Mouse (Mus musculus): ENCODE measurements around the gene Cd300ld5.
"Not testable (repeated sequence)": the region's sequence is repeated elsewhere in the genome, so short reads cannot be mapped to it uniquely, and the experiment has no call there.

Gene Cd300ld5

GRCm38 (mm10) chr11:115049282-115049895 lies 11.8 kb upstream of the Cd300ld5 start:
- peak; percentile 90 for ATAC-seq (ENCODE audit: insufficient number of reproducible peaks, low FRiP score, low TSS enrichment)

DNA sequence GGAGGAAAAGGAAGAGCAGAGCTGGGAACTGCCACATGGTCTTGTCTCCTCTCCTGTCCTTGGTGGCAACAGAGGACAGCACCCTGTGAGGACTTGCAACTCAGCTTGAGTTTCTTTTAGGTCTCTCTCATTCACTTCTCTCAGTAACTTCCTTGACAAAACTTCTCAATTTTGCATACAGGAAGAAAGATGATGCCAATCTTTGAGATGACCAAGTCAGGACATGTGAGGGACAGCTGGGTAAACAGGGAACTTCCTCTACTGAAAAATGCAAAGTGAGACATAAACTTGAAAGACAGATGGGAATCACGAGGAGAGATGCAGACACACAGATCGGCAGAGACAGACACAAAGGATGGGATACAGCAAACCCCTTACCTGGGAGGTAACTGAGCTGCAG lies 10.7 kb upstream of the Cd300ld5 start, which contains the start of gene Cd300ld3:
TSS of gene Cd300ld3 (minus strand) at position 151 of the 400 bp plus-strand sequence.
- no peak for ATAC-seq (ENCODE audit: insufficient number of reproducible peaks, low FRiP score, low TSS enrichment)

DNA sequence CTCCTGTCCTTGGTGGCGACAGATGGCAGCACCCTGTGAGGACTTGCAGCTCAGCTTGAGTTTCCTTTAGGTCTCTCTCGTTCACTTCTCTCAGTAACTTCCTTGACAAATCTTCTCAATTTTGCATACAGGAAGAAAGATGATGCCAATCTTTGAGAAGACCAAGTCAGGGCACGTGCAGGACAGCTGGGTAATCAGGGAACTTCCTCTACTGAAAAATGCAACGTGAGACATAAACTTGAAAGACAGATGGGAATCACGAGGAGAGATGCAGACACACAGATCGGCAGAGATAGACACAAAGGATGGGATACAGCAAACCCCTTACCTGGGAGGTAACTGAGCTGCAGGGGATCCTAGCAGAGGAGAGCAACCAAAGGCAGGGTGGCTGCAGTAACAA lies 10.7 kb downstream of the Cd300ld5 start, which contains the start of gene Cd300ld4:
TSS of gene Cd300ld4 (minus strand) at position 101 of the 400 bp plus-strand sequence.
- not testable (repeated sequence) for ATAC-seq (ENCODE audit: insufficient number of reproducible peaks, low FRiP score, low TSS enrichment)

- not testable (repeated sequence) for ATAC-seq (ENCODE audit: insufficient number of reproducible peaks, low FRiP score, low TSS enrichment)
Measured at GRCm38 (mm10) chr11:115016093-115016492, 21.5 kb downstream of the Cd300ld5 start, which contains the start of gene Cd300ld2. Cd300ld2 (minus strand) TSS chr11:115016193.

- ATAC-seq (ENCODE audit: insufficient number of reproducible peaks, low FRiP score, low TSS enrichment) = no peak
Measured at GRCm38 (mm10) chr11:115004070-115004469, 33.5 kb downstream of the Cd300ld5 start.

- ATAC-seq (ENCODE audit: insufficient number of reproducible peaks, low FRiP score, low TSS enrichment) = no peak
Measured at GRCm38 (mm10) chr11:115001474-115002040, 36.0 kb downstream of the Cd300ld5 start, which contains the start of gene Cd300c2. Cd300c2 (minus strand) TSS chr11:115001880.

DNA sequence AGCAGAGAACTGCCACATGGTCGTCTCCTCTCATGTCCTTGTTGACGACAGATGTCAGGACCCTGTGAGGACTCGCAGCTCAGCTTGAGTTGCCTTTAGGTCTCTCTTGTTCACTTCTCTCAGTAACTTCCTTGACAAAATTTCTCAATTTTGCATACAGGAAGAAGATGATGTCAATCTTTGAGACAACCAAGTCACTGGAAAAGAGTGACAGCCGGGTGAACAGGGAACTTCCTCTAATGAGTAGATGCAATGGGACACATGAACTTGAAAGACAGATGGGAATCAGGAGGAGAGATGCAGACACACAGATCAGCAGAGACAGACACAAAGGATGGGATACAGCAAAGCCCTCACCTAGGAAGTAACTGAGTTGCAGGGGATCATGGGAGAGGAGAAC lies 47.8 kb downstream of the Cd300ld5 start, which contains the start of gene Cd300ld:
TSS of gene Cd300ld (minus strand) at position 130 of the 400 bp plus-strand sequence.
- no peak for ATAC-seq (ENCODE audit: insufficient number of reproducible peaks, low FRiP score, low TSS enrichment)

DNA sequence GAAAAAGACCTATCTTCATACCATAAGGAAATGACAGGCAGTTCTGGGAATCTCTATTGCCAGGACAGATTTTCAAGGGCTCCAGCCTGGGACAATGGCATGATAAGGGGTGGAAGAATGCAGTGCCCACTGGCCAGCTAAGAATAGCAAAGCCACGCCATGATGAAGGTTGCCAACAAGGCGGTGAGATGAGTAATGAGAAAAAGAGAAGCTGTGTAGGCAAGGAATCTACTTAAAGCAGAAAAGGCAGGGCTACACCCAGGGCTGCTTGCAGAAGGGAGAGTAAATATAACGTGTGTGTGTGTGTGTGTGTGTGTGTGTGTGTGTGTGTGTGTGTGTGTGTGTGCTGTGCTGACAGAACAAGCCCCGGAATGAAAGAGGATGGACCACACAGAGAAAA lies 55.7 kb downstream of the Cd300ld5 start:
- no peak for ATAC-seq (ENCODE audit: insufficient number of reproducible peaks, low FRiP score, low TSS enrichment)

Measured in cerebellum, adult (tissue).